Comparison of ENCODE assay signal across 8 mouse cellular contexts in genomic region chr7:132315149-132316091, GRCm38 (mm10). TPM values are rescaled to one million over a fixed set of nuclear protein-coding genes. Genes with fewer than 3 reads are reported as not detected.
A peak's percentile ranks its signal among the peaks of the same experiment; 100 is the strongest.
DNase-seq lines count a peak whose midpoint lies in the region; ATAC-seq and TF ChIP-seq lines count a peak whose summit lies in the region.

No protein-coding gene starts in this region.

- POLR2A ChIA-PET in Patski (lab: Charles Lee): interaction anchor here (1.4 to 2.5 kb wide), 3 partner anchors 11 to 159 kb away, joined by 5 to 9 read pairs (median 5); no protein-coding TSS in a partner anchor

- peaks cover 55% of the 10 kb centered on the region for H3K4me1 ChIP-seq in hindbrain, embryonic 12.5 days

- no peak for TF ChIP-seq CTCF in Patski (IDR thresholded peaks at IDR 0.05)

- H3K27me3 ChIP-seq in Patski: no peaks in the 10 kb centered on the region
- H3K27me3 ChIP-seq in hindbrain, embryonic 12.5 days: no peaks in the 10 kb centered on the region

- DNase-seq in Patski (ENCODE audit: low read depth, low spot score): no peak
- DNase-seq in cerebellum, postnatal 10 days: peak; percentile 91 to 93
- peak; percentile 54 to 74 for DNase-seq in frontal cortex, postnatal 10 days (ENCODE audit: low spot score in 2 of 2)
- DNase-seq in layer of hippocampus, postnatal 25 days (ENCODE audit: extremely low spot score in 1 of 2, low spot score in 1 of 2): peak; percentile 51 to 60
- peak; percentile 85 for DNase-seq in lung, postnatal 25 days (ENCODE audit: low spot score)
- DNase-seq in retina, embryonic 14.5 days (ENCODE audit: low spot score): peak; percentile 88
- DNase-seq in thymus, postnatal 36 days: peak; percentile 78 to 82

- under 1% methylated on average over 51 of the region's 51 CpGs for WGBS in hindbrain, embryonic 12.5 days

- peak; percentile 72 for ATAC-seq in Patski
- peak; percentile 81 for ATAC-seq in hindbrain, embryonic 12.5 days (ENCODE audit: low FRiP score)

- in situ Hi-C loops in Patski (cut with MboI; ENCODE audit: low pct_unique_long_range_greater_than_20kb): loop anchor here (5.0 kb wide), 2 partner anchors 88 to 157 kb away; no protein-coding TSS in a partner anchor

- H3K9me3 ChIP-seq in hindbrain, embryonic 12.5 days (replicated peaks): no peaks in the 10 kb centered on the region

- peak overlapping the region; percentile 83 for H3K9ac ChIP-seq in hindbrain, embryonic 12.5 days

- H3K27ac ChIP-seq in hindbrain, embryonic 12.5 days: peak overlapping the region; percentile 90

- CTCF ChIA-PET in Patski (lab: Charles Lee): interaction anchor here (1.1 to 7.9 kb wide), 6 partner anchors 11 to 237 kb away, joined by 3 to 47 read pairs (median 4); no protein-coding TSS in a partner anchor

- H3K4me2 ChIP-seq in hindbrain, embryonic 12.5 days (replicated peaks): peak overlapping the region; percentile 79

- no peaks in the 10 kb centered on the region for H3K36me3 ChIP-seq in hindbrain, embryonic 12.5 days

- peak overlapping the region; percentile 76 for H3K4me3 ChIP-seq in hindbrain, embryonic 12.5 days

RNA-seq across cellular contexts. Expression of gene Chst15, which starts 1.6 kb away (rescaled TPM):
- 14.3 TPM for polyA plus RNA-seq in Patski (2021)
- polyA plus RNA-seq in hindbrain, embryonic 12.5 days (2016; fragmentation: Nextera tagmentation; extraction: Ambion mirVana): 28.6 and 29.8 TPM in 2 replicates
- 10 to 100 TPM; 34.9 to 46.1 TPM for total RNA-seq in layer of hippocampus, postnatal 25 days (2021)
